Mouse (Mus musculus): ENCODE data around the gene Sptlc3. TPM values are rescaled to one million over a fixed set of nuclear protein-coding genes. Genes with fewer than 3 reads are reported as not detected.
A peak's percentile ranks its signal among the peaks of the same experiment; 100 is the strongest.

Sptlc3 gene
- polyA plus RNA-seq, 1 experiment from 2014 or later = not detected

- peaks cover 4% of the 10 kb centered on the region; the same call in 1 of the 2 replicates for H3K4me1 ChIP-seq (ENCODE audit: control insufficient read depth, insufficient read depth, low read length)
- peaks cover 14% of the 10 kb centered on the region for H3K27me3 ChIP-seq (replicated peaks; ENCODE audit: control insufficient read depth, insufficient read depth, low read length)
- H3K9ac ChIP-seq (ENCODE audit: low read depth, low read length) = peak overlapping the region; percentile 78
- WGBS = under 1% methylated on average over 52 of the region's 52 CpGs
- peak; percentile 71 for ATAC-seq
- peak overlapping the region; percentile 94 for H3K4me3 ChIP-seq (ENCODE audit: low read length)
- no peak overlapping the region for H3K27ac ChIP-seq (ENCODE audit: low read length)
- H3K9me3 ChIP-seq (ENCODE audit: control insufficient read depth, low read length) = no peaks in the 10 kb centered on the region
- H3K4me2 ChIP-seq (ENCODE audit: low read depth, low read length) = peak overlapping the region; percentile 99
- no peaks in the 10 kb centered on the region for H3K36me3 ChIP-seq (ENCODE audit: control insufficient read depth, insufficient read depth, low read length)
Measured at GRCm38 (mm10) chr2:139677065-139677762, 183.5 kb downstream of the Sptlc3 start.

- under 1% methylated on average over 28 of the region's 39 CpGs for WGBS
- Histone ChIP-seq H3K9me3 (ENCODE audit: control insufficient read depth, low read length) (no peaks in the 10 kb centered on the region), H3K4me1 (ENCODE audit: control insufficient read depth, insufficient read depth, low read length) (peaks cover 4% of the 10 kb centered on the region; the same call in 1 of the 2 replicates), H3K9ac (ENCODE audit: low read depth, low read length) (peak within 1 kb of the TSS; percentile 78), H3K36me3 (ENCODE audit: control insufficient read depth, insufficient read depth, low read length) (no peaks in the 10 kb centered on the region), H3K4me2 (ENCODE audit: low read depth, low read length) (peak within 1 kb of the TSS; percentile 99), H3K4me3 (ENCODE audit: low read length) (peak within 1 kb of the TSS; percentile 94), H3K27me3 (replicated peaks; ENCODE audit: control insufficient read depth, insufficient read depth, low read length) (peaks cover 14% of the 10 kb centered on the region), H3K27ac (ENCODE audit: low read length) (peak within 1 kb of the TSS; percentile 57)
- ATAC-seq = peak; percentile 83
Measured at GRCm38 (mm10) chr2:139677809-139678274, 184.1 kb downstream of the Sptlc3 start, which contains the start of gene Ism1. Gene Ism1 (plus strand): TSS chr2:139678178.

- H3K9ac ChIP-seq (ENCODE audit: low read depth, low read length) = peak overlapping the region; percentile 78
- peak overlapping the region; percentile 99 for H3K4me2 ChIP-seq (ENCODE audit: low read depth, low read length)
- peaks cover 4% of the 10 kb centered on the region; the same call in 1 of the 2 replicates for H3K4me1 ChIP-seq (ENCODE audit: control insufficient read depth, insufficient read depth, low read length)
- no peaks in the 10 kb centered on the region for H3K36me3 ChIP-seq (ENCODE audit: control insufficient read depth, insufficient read depth, low read length)
- peaks cover 14% of the 10 kb centered on the region for H3K27me3 ChIP-seq (replicated peaks; ENCODE audit: control insufficient read depth, insufficient read depth, low read length)
- peak overlapping the region; percentile 57 for H3K27ac ChIP-seq (ENCODE audit: low read length)
- peak; percentile 90 for ATAC-seq
- no peaks in the 10 kb centered on the region for H3K9me3 ChIP-seq (ENCODE audit: control insufficient read depth, low read length)
- peak overlapping the region; percentile 94 for H3K4me3 ChIP-seq (ENCODE audit: low read length)
- under 1% methylated on average over 72 of the region's 84 CpGs for WGBS
Measured at GRCm38 (mm10) chr2:139678275-139679140, 184.8 kb downstream of the Sptlc3 start.

GRCm38 (mm10) chr2:139682540-139682939 is 188.8 kb downstream of the Sptlc3 start:
- H3K4me3 ChIP-seq (ENCODE audit: low read length) = no peak overlapping the region
- no peak overlapping the region for H3K27ac ChIP-seq (ENCODE audit: low read length)
- no peak overlapping the region for H3K9ac ChIP-seq (ENCODE audit: low read depth, low read length)
- H3K4me1 ChIP-seq (ENCODE audit: control insufficient read depth, insufficient read depth, low read length) = peaks cover 3% of the 10 kb centered on the region; the same call in 1 of the 2 replicates
- no peaks in the 10 kb centered on the region for H3K36me3 ChIP-seq (ENCODE audit: control insufficient read depth, insufficient read depth, low read length)
- no peak overlapping the region for H3K4me2 ChIP-seq (ENCODE audit: low read depth, low read length)
- peaks cover 6% of the 10 kb centered on the region; the same call in 1 of the 2 replicates for H3K27me3 ChIP-seq (replicated peaks; ENCODE audit: control insufficient read depth, insufficient read depth, low read length)
- no peak for ATAC-seq
- no peaks in the 10 kb centered on the region for H3K9me3 ChIP-seq (ENCODE audit: control insufficient read depth, low read length)
- 73% methylated on average over 3 of the region's 3 CpGs for WGBS

Other genes starting within 250 kb of the Sptlc3 start
- 0.39 and 0.42 TPM in 2 replicates for gene Ism1, start 184.3 kb downstream of the Sptlc3 start, polyA plus RNA-seq (2015; fragmentation: Nextera tagmentation; extraction: Ambion mirVana)